Mouse (Mus musculus) CH12.LX (cell line): Measurements from ENCODE around the gene Gm14085. TPM values are rescaled to one million over a fixed set of nuclear protein-coding genes. Genes with fewer than 3 reads are reported as not detected.

Experiments used
- DNase-seq: peaks from one replicate; pipeline ENCODE4 v3.0.0-alpha.2; 2013; ENCODE audit errors: extremely low read depth
- H3K27ac ChIP-seq: 2 replicates; pipeline ENCODE4 v1.5.1; 2012; ENCODE audit warnings: low read depth, mild to moderate bottlenecking, control low read depth, moderate library complexity; ENCODE audit not compliant: insufficient read depth
- H3K27me3 ChIP-seq: replicated peaks from 2 replicates; pipeline ENCODE3; 2012; ENCODE audit warnings: inconsistent platforms
- H3K36me3 ChIP-seq, 2 experiments: replicated peaks in 1 of 2; 2 replicates each; pipeline versions ENCODE3 to v1.6.1; 2012; ENCODE audit warnings: inconsistent platforms in 1 of 2, low read length in 1 of 2, mild to moderate bottlenecking in 1 of 2, mixed read lengths in 1 of 2, moderate library complexity in 1 of 2; ENCODE audit not compliant: control insufficient read depth in 1 of 2, insufficient read depth in 1 of 2
- H3K4me1 ChIP-seq, 2 experiments: 2 replicates each; pipeline ENCODE4 v1.6.1; 2012; ENCODE audit warnings: inconsistent platforms in 1 of 2, moderate library complexity in 1 of 2; ENCODE audit not compliant: insufficient read depth in 2 of 2, control insufficient read depth in 1 of 2
- H3K4me2 ChIP-seq: 2 replicates; pipeline ENCODE4 v1.6.1; 2012; ENCODE audit warnings: low read depth, mild to moderate bottlenecking, control low read depth; ENCODE audit not compliant: poor library complexity, insufficient read depth, severe bottlenecking
- H3K4me3 ChIP-seq, 3 experiments: fragments of 150-350 bp in 1 of 3; sonication (generic) in 1 of 3; replicated peaks in 1 of 3; 2 replicates each; pipeline versions ENCODE3 to v1.5.1; 2011 to 2012; ENCODE audit warnings: low read depth in 2 of 3, low read length in 2 of 3, mild to moderate bottlenecking in 2 of 3, moderate library complexity in 2 of 3, control low read depth in 1 of 3, improper control_type of control experiment in 1 of 3, inconsistent platforms in 1 of 3, mixed read lengths in 1 of 3; ENCODE audit not compliant: poor library complexity in 1 of 3
- H3K79me2 ChIP-seq: replicated peaks from 2 replicates; pipeline ENCODE4 v1.6.1; 2012; ENCODE audit warnings: mild to moderate bottlenecking, moderate library complexity; ENCODE audit not compliant: control insufficient read depth, poor library complexity, insufficient read depth, severe bottlenecking; ENCODE audit errors: extremely low read depth
- H3K9ac ChIP-seq: 2 replicates; pipeline ENCODE4 v1.6.1; 2012; ENCODE audit warnings: low read depth, mild to moderate bottlenecking, control low read depth, moderate library complexity; ENCODE audit not compliant: insufficient read depth
- H3K9me3 ChIP-seq: replicated peaks from 2 replicates; pipeline ENCODE3; 2012; ENCODE audit warnings: low read length, inconsistent platforms, mixed read lengths
- CHD2 ChIP-seq: IDR thresholded peaks from 2 replicates; pipeline ENCODE4 v1.6.1; 2011; ENCODE audit warnings: low read length, improper control_type of control experiment
- E2F4 ChIP-seq: IDR thresholded peaks from 2 replicates; pipeline ENCODE4 v1.6.1; 2011; ENCODE audit warnings: low read depth, low read length, improper control_type of control experiment; ENCODE audit not compliant: insufficient replicate concordance
- ELF1 ChIP-seq: IDR thresholded peaks from 2 replicates; pipeline ENCODE4 v1.6.1; 2014; ENCODE audit warnings: low read depth, mild to moderate bottlenecking, inconsistent platforms, low read length, improper control_type of control experiment
- EP300 ChIP-seq: IDR thresholded peaks from 2 replicates; pipeline ENCODE4 v1.6.1; 2011; ENCODE audit warnings: low read length, improper control_type of control experiment
- ETS1 ChIP-seq: conservative IDR thresholded peaks from 2 replicates; pipeline ENCODE4 v1.6.1; 2012; ENCODE audit warnings: low read depth, mild to moderate bottlenecking, inconsistent platforms, low read length, improper control_type of control experiment, moderate library complexity
- GABPA ChIP-seq: IDR thresholded peaks from 2 replicates; pipeline ENCODE4 v1.6.1; 2012; ENCODE audit warnings: low read depth, low read length, improper control_type of control experiment, inconsistent platforms; ENCODE audit not compliant: insufficient replicate concordance
- HCFC1 ChIP-seq: IDR thresholded peaks from 2 replicates; pipeline ENCODE4 v1.6.1; 2012; ENCODE audit warnings: low read depth, mild to moderate bottlenecking, inconsistent platforms, low read length, improper control_type of control experiment
- IRF4 ChIP-seq: IDR thresholded peaks from 2 replicates; pipeline ENCODE4 v1.6.1; 2014; ENCODE audit warnings: low read depth, mild to moderate bottlenecking, inconsistent platforms, low read length, improper control_type of control experiment
- JUND ChIP-seq: conservative IDR thresholded peaks from 2 replicates; pipeline ENCODE4 v1.6.1; 2011; ENCODE audit warnings: low read depth, low read length, improper control_type of control experiment
- MAFK ChIP-seq: IDR thresholded peaks from 2 replicates; pipeline ENCODE4 v1.6.1; 2011; ENCODE audit warnings: low read length, improper control_type of control experiment; ENCODE audit not compliant: insufficient replicate concordance
- MAX ChIP-seq: IDR thresholded peaks from 2 replicates; pipeline ENCODE4 v1.6.1; 2011; ENCODE audit warnings: low read length, improper control_type of control experiment
- MEF2A ChIP-seq: IDR thresholded peaks from 2 replicates; pipeline ENCODE4 v1.6.1; 2014; ENCODE audit warnings: low read depth, mild to moderate bottlenecking, inconsistent platforms, low read length, improper control_type of control experiment, borderline replicate concordance
- MXI1 ChIP-seq: IDR thresholded peaks from 2 replicates; pipeline ENCODE4 v1.6.1; 2011; ENCODE audit warnings: mild to moderate bottlenecking, low read depth, low read length, improper control_type of control experiment
- MYC ChIP-seq: IDR thresholded peaks from 2 replicates; pipeline ENCODE4 v1.6.1; 2011; ENCODE audit warnings: low read depth, mild to moderate bottlenecking, improper control_type of control experiment, low read length
- PAX5 ChIP-seq: IDR thresholded peaks from 2 replicates; pipeline ENCODE4 v1.6.1; 2012; ENCODE audit warnings: low read length, inconsistent platforms, mixed read lengths
- RAD21 ChIP-seq: IDR thresholded peaks from 2 replicates; pipeline ENCODE4 v1.6.1; 2011; ENCODE audit warnings: low read depth, mild to moderate bottlenecking, low read length, improper control_type of control experiment, moderate library complexity
- RCOR1 ChIP-seq: conservative IDR thresholded peaks from 2 replicates; pipeline ENCODE4 v1.6.1; 2012; ENCODE audit warnings: low read depth, mild to moderate bottlenecking, inconsistent platforms, low read length, improper control_type of control experiment
- SIN3A ChIP-seq: IDR thresholded peaks from 2 replicates; pipeline ENCODE4 v1.6.1; 2012; ENCODE audit warnings: low read length, improper control_type of control experiment, inconsistent platforms
- TBP ChIP-seq: conservative IDR thresholded peaks from 2 replicates; pipeline ENCODE4 v1.6.1; 2011; ENCODE audit warnings: low read depth, low read length, improper control_type of control experiment
- TCF12 ChIP-seq: IDR thresholded peaks from 2 replicates; pipeline ENCODE4 v1.6.1; 2014; ENCODE audit warnings: low read depth, mild to moderate bottlenecking, inconsistent platforms, low read length, improper control_type of control experiment
- USF1 ChIP-seq: IDR thresholded peaks from 2 replicates; pipeline ENCODE4 v1.6.1; 2014; ENCODE audit warnings: low read depth, mild to moderate bottlenecking, inconsistent platforms, low read length, improper control_type of control experiment
- USF2 ChIP-seq: conservative IDR thresholded peaks from 2 replicates; pipeline ENCODE4 v1.6.1; 2011; ENCODE audit warnings: low read depth, low read length, improper control_type of control experiment
- ZC3H11A ChIP-seq: IDR thresholded peaks from 2 replicates; pipeline ENCODE4 v1.6.1; 2012; ENCODE audit warnings: low read depth, mild to moderate bottlenecking, inconsistent platforms, low read length, improper control_type of control experiment
- ZKSCAN1 ChIP-seq: IDR thresholded peaks from 2 replicates; pipeline ENCODE4 v1.6.1; 2012; ENCODE audit warnings: low read depth, inconsistent platforms, low read length, improper control_type of control experiment, borderline replicate concordance
- ZMIZ1 ChIP-seq: IDR thresholded peaks from 2 replicates; pipeline ENCODE4 v1.6.1; 2012; ENCODE audit warnings: low read depth, mild to moderate bottlenecking, inconsistent platforms, low read length, improper control_type of control experiment
- dilution Hi-C: fragments of 300-500 bp; cut with MboI; formaldehyde crosslinking; loops from 2 replicates; pipeline ENCODE4 v1.14.3; 2020; ENCODE audit warnings: low sequenced_read_pairs; ENCODE audit not compliant: extremely low pct_unique_long_range_greater_than_20kb, extremely low pct_ligation_motif_present
- in situ Hi-C: fragments of 300-500 bp; cut with MboI; formaldehyde crosslinking; loops from 3 replicates; pipeline ENCODE4 v1.14.3; 2019; ENCODE audit warnings: low sequenced_read_pairs, low pct_ligation_motif_present, low pct_unique_long_range_greater_than_20kb, mixed read lengths
- polyA plus RNA-seq: library from polyadenylated mRNA; unstranded; fragments of >175 nt; gene quantifications from 2 replicates; pipeline ENCODE4 v1.2.1, GENCODE M21; 2012; ENCODE audit warnings: low read depth; ENCODE audit not compliant: insufficient read length
- total RNA-seq, 2 experiments: library from RNA; depleted of rRNA; stranded (reverse); fragments of 300-350 nt in 1 of 2; fragments of >200 nt in 1 of 2; gene quantifications; 2 replicates each; pipeline ENCODE4 v1.2.3; 2012 to 2014

The Gm14085 gene
- total and polyA plus RNA-seq, 3 experiments, result 0.24 TPM; not detected in 2

DNA sequence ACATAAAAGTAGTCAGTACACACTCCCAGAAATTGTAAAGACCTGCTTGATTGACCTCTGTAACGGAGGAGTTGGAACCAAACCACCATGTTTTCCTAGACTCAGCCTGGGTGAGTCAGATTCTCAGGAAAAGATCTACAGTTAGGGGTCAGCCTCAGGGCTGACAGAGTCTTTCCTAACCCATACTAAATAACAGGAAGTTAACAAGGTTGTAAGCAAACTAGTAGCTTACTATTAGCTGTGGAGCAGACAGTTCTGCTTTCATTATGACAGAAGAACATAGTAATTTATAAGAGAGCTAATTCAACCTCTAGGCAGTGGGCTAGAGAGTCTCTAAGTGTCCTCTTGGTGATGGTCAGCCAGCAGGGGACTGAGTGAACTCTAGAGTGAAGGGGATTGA lies 87.7 kb downstream of the Gm14085 start:
- H3K79me2 ChIP-seq, result no peaks in the 10 kb centered on the region
- peak; percentile 33 for DNase-seq
- H3K4me2 ChIP-seq, result 0 out of 2 replicates have a peak overlapping the region, but pooled peaks have one; percentile 29
- H3K9ac ChIP-seq, result no peak overlapping the region
- in situ Hi-C loops, result loop anchor here (10.0 kb wide), 2 partner anchors 52 to 102 kb away; no protein-coding TSS in a partner anchor
- peaks cover 0 to 24% of the 10 kb centered on the region in 2 experiments; a peak in 3 of 4 replicates for H3K4me1 ChIP-seq
- no peak overlapping the region for H3K4me3 ChIP-seq
- no peak for TF ChIP-seq MEF2A
- peak; percentile 36; the same call in 1 of the 2 replicates for TF ChIP-seq IRF4
- TF ChIP-seq, all 38 proteins: peak for 1
- peaks cover 2% of the 10 kb centered on the region for H3K27me3 ChIP-seq
- H3K36me3 ChIP-seq, result no peaks in the 10 kb centered on the region
- no peaks in the 10 kb centered on the region for H3K9me3 ChIP-seq
- H3K27ac ChIP-seq, result no peak overlapping the region
- dilution Hi-C loops, result no loop called here

DNA sequence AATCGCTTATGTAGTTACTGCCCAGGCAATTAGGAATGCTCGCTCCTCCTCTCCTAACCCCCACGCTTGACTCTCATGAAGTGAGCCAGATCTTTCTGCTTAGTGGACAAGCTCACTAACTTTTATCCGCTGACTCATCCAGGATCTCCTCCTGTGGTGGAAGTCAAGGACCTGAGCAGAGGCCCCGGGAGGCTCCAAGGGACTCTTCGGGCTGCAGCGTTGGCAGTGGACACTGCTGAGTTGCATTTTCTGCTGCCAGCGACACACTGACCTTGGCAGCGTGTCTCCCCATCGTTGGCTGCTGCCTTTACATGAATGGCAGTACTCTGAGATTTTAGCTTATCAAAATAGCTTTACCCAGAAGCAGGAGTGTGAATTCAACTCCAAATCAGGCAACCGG lies 90.7 kb downstream of the Gm14085 start:
- H3K4me1 ChIP-seq, result peaks cover 0 to 21% of the 10 kb centered on the region in 2 experiments; a peak in 3 of 4 replicates
- H3K36me3 ChIP-seq, result no peaks in the 10 kb centered on the region
- no peak overlapping the region for H3K4me3 ChIP-seq
- TF ChIP-seq MAFK, result no peak
- no peak for TF ChIP-seq RCOR1
- TF ChIP-seq ZMIZ1, result no peak
- TF ChIP-seq MAX, result no peak
- TF ChIP-seq JUND, result no peak
- TF ChIP-seq ZC3H11A, result no peak
- TF ChIP-seq CHD2, result no peak
- no peak for TF ChIP-seq SIN3A
- no peak for TF ChIP-seq TBP
- no peak overlapping the region for H3K27ac ChIP-seq
- no peak for DNase-seq
- no peak overlapping the region for H3K4me2 ChIP-seq
- H3K9me3 ChIP-seq, result no peaks in the 10 kb centered on the region
- no peak overlapping the region for H3K9ac ChIP-seq
- peaks cover 2% of the 10 kb centered on the region for H3K27me3 ChIP-seq
- in situ Hi-C loops (loop anchor here (10.0 kb wide), 2 partner anchors 49 to 99 kb away; no protein-coding TSS in a partner anchor), dilution Hi-C loops (no loop called here)
- no peaks in the 10 kb centered on the region for H3K79me2 ChIP-seq

DNA sequence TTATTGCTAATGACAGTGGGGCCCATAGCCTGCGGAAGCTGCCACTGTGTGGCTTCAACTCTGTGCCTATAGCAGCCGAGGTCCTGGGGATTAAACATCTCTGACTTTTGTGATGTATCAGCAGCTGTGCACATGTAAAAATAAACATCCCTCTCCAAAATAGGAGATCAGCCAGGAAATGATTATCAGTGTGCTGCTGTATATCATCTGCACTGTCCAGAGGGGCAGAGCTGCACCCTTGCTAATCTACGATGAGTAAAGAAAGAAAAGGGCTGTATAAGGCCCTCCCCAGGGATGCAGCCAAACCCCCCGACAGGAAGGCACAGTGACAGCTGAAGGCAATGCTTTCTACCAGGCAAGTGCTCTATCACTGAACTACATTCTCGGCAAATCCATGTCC lies 91.6 kb downstream of the Gm14085 start:
- no peaks in the 10 kb centered on the region for H3K36me3 ChIP-seq
- peaks cover 0 to 22% of the 10 kb centered on the region in 2 experiments; a peak in 3 of 4 replicates for H3K4me1 ChIP-seq
- in situ Hi-C loops (loop anchor here (10.0 kb wide), 2 partner anchors 49 to 99 kb away; no protein-coding TSS in a partner anchor), dilution Hi-C loops (no loop called here)
- H3K9ac ChIP-seq, result no peak overlapping the region
- no peak overlapping the region for H3K4me2 ChIP-seq
- H3K9me3 ChIP-seq, result no peaks in the 10 kb centered on the region
- TF ChIP-seq MXI1, result no peak
- no peak for TF ChIP-seq PAX5
- no peak for TF ChIP-seq HCFC1
- TF ChIP-seq GABPA, result no peak
- TF ChIP-seq MYC, result no peak
- no peak for TF ChIP-seq USF1
- TF ChIP-seq RAD21, result no peak
- TF ChIP-seq ZMIZ1, result no peak
- TF ChIP-seq ZKSCAN1, result no peak
- TF ChIP-seq E2F4, result no peak
- no peak for TF ChIP-seq MAFK
- TF ChIP-seq ETS1, result no peak
- no peak for TF ChIP-seq ELF1
- TF ChIP-seq USF2, result no peak
- no peak for TF ChIP-seq EP300
- TF ChIP-seq TCF12, result no peak
- no peak overlapping the region for H3K27ac ChIP-seq
- no peaks in the 10 kb centered on the region for H3K79me2 ChIP-seq
- peaks cover 2% of the 10 kb centered on the region for H3K27me3 ChIP-seq
- no peak for DNase-seq
- H3K4me3 ChIP-seq, result no peak overlapping the region
